Mouse (Mus musculus) layer of hippocampus, adult 9-11 months (tissue): ENCODE data around the gene 1700066M21Rik.

Experiments
- DNase-seq: peaks from one replicate; pipeline ENCODE4 v3.0.0; 2022

Gene 1700066M21Rik

GRCm38 (mm10) chr1:57377376-57378341 is at the start of gene 1700066M21Rik:
1700066M21Rik (plus strand) TSS chr1:57377620.
- peak; percentile 94 for DNase-seq

GRCm38 (mm10) chr1:57329285-57330093 is 47.9 kb upstream of the 1700066M21Rik start:
- no peak for DNase-seq

- DNase-seq = peak; percentile 7
These were observed 47.2 kb upstream of the 1700066M21Rik start for GRCm38 (mm10) chr1:57330228-57330627.

GRCm38 (mm10) chr1:57332040-57332439 is 45.4 kb upstream of the 1700066M21Rik start:
- no peak for DNase-seq

- no peak for DNase-seq
These were observed 43.7 kb upstream of the 1700066M21Rik start for GRCm38 (mm10) chr1:57333550-57334213.

GRCm38 (mm10) chr1:57335200-57335599 is 42.2 kb upstream of the 1700066M21Rik start:
- no peak for DNase-seq

GRCm38 (mm10) chr1:57339156-57339796 is 38.1 kb upstream of the 1700066M21Rik start:
- no peak for DNase-seq

GRCm38 (mm10) chr1:57341197-57341596 is 36.2 kb upstream of the 1700066M21Rik start:
- no peak for DNase-seq

- no peak for DNase-seq
These were observed 29.9 kb upstream of the 1700066M21Rik start for GRCm38 (mm10) chr1:57347487-57347886.

GRCm38 (mm10) chr1:57351941-57352340 is 25.5 kb upstream of the 1700066M21Rik start:
- DNase-seq = no peak

- no peak for DNase-seq
These were observed 18.9 kb upstream of the 1700066M21Rik start for GRCm38 (mm10) chr1:57358546-57358945.

- DNase-seq = no peak
These were observed 10.0 kb upstream of the 1700066M21Rik start for GRCm38 (mm10) chr1:57367446-57367845.

- no peak for DNase-seq
These were observed 8.3 kb upstream of the 1700066M21Rik start for GRCm38 (mm10) chr1:57369111-57369510.

GRCm38 (mm10) chr1:57370451-57370850 is 7.0 kb upstream of the 1700066M21Rik start:
- DNase-seq = no peak

- DNase-seq = no peak
These were observed 2.1 kb upstream of the 1700066M21Rik start for GRCm38 (mm10) chr1:57375276-57375675.

GRCm38 (mm10) chr1:57376806-57377205 is 614 bp upstream of the 1700066M21Rik start:
- DNase-seq = no peak

GRCm38 (mm10) chr1:57386519-57386918 is 9.1 kb downstream of the 1700066M21Rik start:
- no peak for DNase-seq

GRCm38 (mm10) chr1:57387876-57388275 is 10.5 kb downstream of the 1700066M21Rik start:
- DNase-seq = peak; percentile 90

- no peak for DNase-seq
These were observed 11.2 kb downstream of the 1700066M21Rik start for GRCm38 (mm10) chr1:57388402-57389155.

GRCm38 (mm10) chr1:57390993-57391790 is 13.8 kb downstream of the 1700066M21Rik start:
- no peak for DNase-seq

GRCm38 (mm10) chr1:57392417-57392816 is 15.0 kb downstream of the 1700066M21Rik start:
- no peak for DNase-seq
